Mouse (Mus musculus): Measurements from ENCODE around the gene Cox5a. TPM values are rescaled to one million over a fixed set of nuclear protein-coding genes. Genes with fewer than 3 reads are reported as not detected.

Cox5a gene
- polyA plus RNA-seq, 1 experiment from 2014 or later: 702 TPM

GRCm38 (mm10) chr9:57502911-57503621, 18.0 kb upstream of the Cox5a start:
- Histone ChIP-seq H3K9me3 (ENCODE audit: control insufficient read depth, low read length) (no peaks in the 10 kb centered on the region), H3K27ac (ENCODE audit: low read depth, low read length) (no peak overlapping the region), H3K27me3 (ENCODE audit: control insufficient read depth, insufficient read depth, low read length) (peaks cover 60% of the 10 kb centered on the region), H3K36me3 (ENCODE audit: control insufficient read depth, insufficient read depth, low read length) (no peaks in the 10 kb centered on the region), H3K4me3 (ENCODE audit: low read depth, low read length) (peak overlapping the region; percentile 37), H3K9ac (ENCODE audit: low read depth, low read length) (no peak overlapping the region), H3K4me1 (replicated peaks; ENCODE audit: control insufficient read depth, insufficient read depth, low read length) (peaks cover 14% of the 10 kb centered on the region), H3K4me2 (replicated peaks; ENCODE audit: low read depth, low read length) (peak overlapping the region; percentile 77)
- 3% methylated on average over 23 of the region's 23 CpGs for WGBS
- DNase-seq (ENCODE audit: low spot score) (peak; percentile 52), ATAC-seq (ENCODE audit: low FRiP score) (0 out of 2 replicates have a peak, but pooled peaks have one; percentile 4)

- Histone ChIP-seq H3K27me3 (ENCODE audit: control insufficient read depth, insufficient read depth, low read length) (peaks cover 60% of the 10 kb centered on the region), H3K9ac (ENCODE audit: low read depth, low read length) (peak within 1 kb of the TSS; percentile 41; the same call in 1 of the 2 replicates), H3K4me2 (replicated peaks; ENCODE audit: low read depth, low read length) (peak within 1 kb of the TSS; percentile 77), H3K4me1 (replicated peaks; ENCODE audit: control insufficient read depth, insufficient read depth, low read length) (peaks cover 14% of the 10 kb centered on the region), H3K27ac (ENCODE audit: low read depth, low read length) (no peak within 1 kb of the TSS), H3K4me3 (ENCODE audit: low read depth, low read length) (peak within 1 kb of the TSS; percentile 37), H3K9me3 (ENCODE audit: control insufficient read depth, low read length) (no peaks in the 10 kb centered on the region), H3K36me3 (ENCODE audit: control insufficient read depth, insufficient read depth, low read length) (no peaks in the 10 kb centered on the region)
- WGBS: under 1% methylated on average over 46 of the region's 46 CpGs
- ATAC-seq (ENCODE audit: low FRiP score) (peak; percentile 69), DNase-seq (ENCODE audit: low spot score) (peak; percentile 65)
Observed at GRCm38 (mm10) chr9:57503622-57504380, 17.3 kb upstream of the Cox5a start, which contains the start of gene Rpp25. Gene Rpp25, plus strand, starts transcription at chr9:57504026.

- H3K27ac ChIP-seq (ENCODE audit: low read depth, low read length): no peak overlapping the region
- 0 out of 2 replicates have a peak overlapping the region, but pooled peaks have one; percentile 41 for H3K9ac ChIP-seq (ENCODE audit: low read depth, low read length)
- H3K4me3 ChIP-seq (ENCODE audit: low read depth, low read length): peak overlapping the region; percentile 37
- 0 out of 2 replicates have a peak, but pooled peaks have one; percentile 41 for ATAC-seq (ENCODE audit: low FRiP score)
- H3K4me2 ChIP-seq (replicated peaks; ENCODE audit: low read depth, low read length): peak overlapping the region; percentile 77
- H3K9me3 ChIP-seq (ENCODE audit: control insufficient read depth, low read length): no peaks in the 10 kb centered on the region
- under 1% methylated on average over 34 of the region's 34 CpGs for WGBS
- peaks cover 60% of the 10 kb centered on the region for H3K27me3 ChIP-seq (ENCODE audit: control insufficient read depth, insufficient read depth, low read length)
- no peaks in the 10 kb centered on the region for H3K36me3 ChIP-seq (ENCODE audit: control insufficient read depth, insufficient read depth, low read length)
- DNase-seq (ENCODE audit: low spot score): peak; percentile 69
- peaks cover 14% of the 10 kb centered on the region for H3K4me1 ChIP-seq (replicated peaks; ENCODE audit: control insufficient read depth, insufficient read depth, low read length)
Observed at GRCm38 (mm10) chr9:57504381-57504700, 16.7 kb upstream of the Cox5a start.

GRCm38 (mm10) chr9:57504891-57505290, 16.2 kb upstream of the Cox5a start:
- no peak for ATAC-seq (ENCODE audit: low FRiP score)
- Histone ChIP-seq H3K36me3 (ENCODE audit: control insufficient read depth, insufficient read depth, low read length) (no peaks in the 10 kb centered on the region), H3K27me3 (ENCODE audit: control insufficient read depth, insufficient read depth, low read length) (peaks cover 60% of the 10 kb centered on the region), H3K4me1 (replicated peaks; ENCODE audit: control insufficient read depth, insufficient read depth, low read length) (peaks cover 14% of the 10 kb centered on the region), H3K4me2 (replicated peaks; ENCODE audit: low read depth, low read length) (0 out of 2 replicates have a peak overlapping the region, but pooled peaks have one; percentile 77), H3K9me3 (ENCODE audit: control insufficient read depth, low read length) (no peaks in the 10 kb centered on the region), H3K9ac (ENCODE audit: low read depth, low read length) (no peak overlapping the region), H3K4me3 (ENCODE audit: low read depth, low read length) (peak overlapping the region; percentile 37; the same call in 1 of the 2 replicates), H3K27ac (ENCODE audit: low read depth, low read length) (no peak overlapping the region)
- 49% methylated on average over 10 of the region's 10 CpGs for WGBS
- peak; percentile 14 for DNase-seq (ENCODE audit: low spot score)

DNA sequence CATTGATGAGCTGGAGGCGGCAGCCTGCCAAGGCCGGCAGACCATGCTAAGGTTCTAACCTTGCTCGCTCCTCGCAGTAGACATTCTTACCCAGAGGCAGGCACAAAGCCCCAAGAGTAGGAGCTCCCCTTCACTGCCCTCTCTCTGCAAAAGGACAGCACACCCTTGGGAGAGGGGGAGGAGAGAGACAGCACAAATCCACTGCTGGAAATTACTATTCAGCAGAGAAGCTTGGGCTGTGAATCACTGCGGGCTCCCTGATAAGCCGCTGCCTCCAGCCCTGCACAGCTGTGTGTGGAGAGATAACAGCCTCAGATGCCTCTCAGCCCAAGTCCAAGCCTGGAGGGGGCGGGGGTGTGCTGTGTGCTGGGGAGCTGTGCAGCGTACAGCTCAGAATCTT, 15.4 kb upstream of the Cox5a start:
- Histone ChIP-seq H3K4me2 (replicated peaks; ENCODE audit: low read depth, low read length) (no peak overlapping the region), H3K4me1 (replicated peaks; ENCODE audit: control insufficient read depth, insufficient read depth, low read length) (peaks cover 16% of the 10 kb centered on the region), H3K9ac (ENCODE audit: low read depth, low read length) (no peak overlapping the region), H3K9me3 (ENCODE audit: control insufficient read depth, low read length) (no peaks in the 10 kb centered on the region), H3K27me3 (ENCODE audit: control insufficient read depth, insufficient read depth, low read length) (peaks cover 54% of the 10 kb centered on the region), H3K4me3 (ENCODE audit: low read depth, low read length) (no peak overlapping the region), H3K27ac (ENCODE audit: low read depth, low read length) (peak overlapping the region; percentile 54; the same call in 1 of the 2 replicates), H3K36me3 (ENCODE audit: control insufficient read depth, insufficient read depth, low read length) (no peaks in the 10 kb centered on the region)
- 10% methylated on average over 8 of the region's 8 CpGs for WGBS
- DNase-seq (ENCODE audit: low spot score) (no peak), ATAC-seq (ENCODE audit: low FRiP score) (peak; percentile 62; the same call in 1 of the 2 replicates)

- H3K36me3 ChIP-seq (ENCODE audit: control insufficient read depth, insufficient read depth, low read length): no peaks in the 10 kb centered on the region
- no peak overlapping the region for H3K4me3 ChIP-seq (ENCODE audit: low read depth, low read length)
- no peaks in the 10 kb centered on the region for H3K9me3 ChIP-seq (ENCODE audit: control insufficient read depth, low read length)
- ATAC-seq (ENCODE audit: low FRiP score) (no peak), DNase-seq (ENCODE audit: low spot score) (no peak)
- H3K9ac ChIP-seq (ENCODE audit: low read depth, low read length): no peak overlapping the region
- 36% methylated on average over 2 of the region's 2 CpGs for WGBS
- H3K27ac ChIP-seq (ENCODE audit: low read depth, low read length): no peak overlapping the region
- H3K27me3 ChIP-seq (ENCODE audit: control insufficient read depth, insufficient read depth, low read length): peaks cover 10% of the 10 kb centered on the region
- no peak overlapping the region for H3K4me2 ChIP-seq (replicated peaks; ENCODE audit: low read depth, low read length)
- H3K4me1 ChIP-seq (replicated peaks; ENCODE audit: control insufficient read depth, insufficient read depth, low read length): peaks cover 2% of the 10 kb centered on the region; the same call in 1 of the 2 replicates
Observed at GRCm38 (mm10) chr9:57510577-57510976, 10.5 kb upstream of the Cox5a start.

DNA sequence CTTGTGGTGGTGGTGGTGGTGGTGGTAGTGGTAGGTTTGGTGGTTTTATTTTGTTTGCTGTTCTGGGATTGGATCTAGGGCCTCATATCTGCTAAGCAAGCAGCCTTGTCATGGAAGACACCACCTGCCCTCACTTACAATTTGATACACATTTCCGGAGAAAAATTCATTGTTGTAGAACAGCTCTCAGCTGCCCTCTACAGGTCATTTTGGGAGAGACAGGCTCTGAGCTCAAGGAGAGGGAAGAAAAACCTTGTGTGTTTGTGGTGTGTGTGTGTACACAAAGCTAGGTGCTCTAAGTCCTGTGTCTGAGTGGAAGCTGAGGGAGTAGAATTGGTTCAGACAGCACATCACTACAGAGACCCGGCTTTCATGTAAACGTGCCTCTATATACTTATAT, 4.0 kb upstream of the Cox5a start:
- Histone ChIP-seq H3K9me3 (ENCODE audit: control insufficient read depth, low read length) (no peaks in the 10 kb centered on the region), H3K36me3 (ENCODE audit: control insufficient read depth, insufficient read depth, low read length) (no peaks in the 10 kb centered on the region), H3K4me3 (ENCODE audit: low read depth, low read length) (no peak overlapping the region), H3K4me1 (replicated peaks; ENCODE audit: control insufficient read depth, insufficient read depth, low read length) (no peaks in the 10 kb centered on the region), H3K27ac (ENCODE audit: low read depth, low read length) (no peak overlapping the region), H3K27me3 (ENCODE audit: control insufficient read depth, insufficient read depth, low read length) (no peaks in the 10 kb centered on the region), H3K9ac (ENCODE audit: low read depth, low read length) (no peak overlapping the region), H3K4me2 (replicated peaks; ENCODE audit: low read depth, low read length) (no peak overlapping the region)
- WGBS: 9% methylated on average over 3 of the region's 3 CpGs
- peak; percentile 90 for DNase-seq (ENCODE audit: low spot score)
- no peak for ATAC-seq (ENCODE audit: low FRiP score)

DNA sequence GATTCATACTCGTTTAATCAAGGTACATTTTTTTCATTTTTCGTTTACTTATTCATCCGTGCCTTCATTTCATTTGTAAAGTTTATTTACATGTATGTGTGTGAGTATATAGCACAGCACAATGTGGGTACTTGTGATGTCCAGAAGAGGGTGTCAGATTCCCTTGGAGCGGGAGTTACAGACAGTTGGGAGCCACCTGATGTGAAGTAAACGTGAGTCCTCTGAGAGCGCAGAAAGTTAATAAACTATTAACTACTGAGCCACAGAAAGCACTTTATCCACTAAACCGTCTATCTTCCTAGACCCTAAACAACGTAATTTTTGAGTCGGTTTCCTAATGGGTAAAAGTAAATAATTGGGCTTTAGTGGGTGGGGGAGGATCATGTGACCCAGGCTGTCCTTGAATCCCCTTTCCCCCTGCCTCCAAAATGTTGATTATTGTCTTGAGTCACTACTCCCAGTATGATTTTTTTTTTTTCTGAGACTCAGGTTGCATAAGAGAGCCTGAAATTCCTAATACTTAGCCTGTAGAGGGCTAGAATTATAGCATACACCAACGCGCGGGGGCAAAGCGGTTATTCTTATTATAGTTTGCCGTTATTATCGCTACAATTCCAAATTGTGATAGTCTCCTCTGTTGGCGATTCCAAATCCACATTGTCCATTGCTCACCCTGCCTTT, 559 bp upstream of the Cox5a start:
- Histone ChIP-seq H3K27ac (ENCODE audit: low read depth, low read length) (no peak overlapping the region), H3K4me1 (replicated peaks; ENCODE audit: control insufficient read depth, insufficient read depth, low read length) (no peaks in the 10 kb centered on the region), H3K4me3 (ENCODE audit: low read depth, low read length) (peak overlapping the region; percentile 96), H3K9me3 (ENCODE audit: control insufficient read depth, low read length) (no peaks in the 10 kb centered on the region), H3K9ac (ENCODE audit: low read depth, low read length) (peak overlapping the region; percentile 97), H3K4me2 (replicated peaks; ENCODE audit: low read depth, low read length) (peak overlapping the region; percentile 78), H3K36me3 (ENCODE audit: control insufficient read depth, insufficient read depth, low read length) (no peaks in the 10 kb centered on the region), H3K27me3 (ENCODE audit: control insufficient read depth, insufficient read depth, low read length) (no peaks in the 10 kb centered on the region)
- WGBS: 23% methylated on average over 16 of the region's 16 CpGs
- ATAC-seq (ENCODE audit: low FRiP score) (no peak; the same call in 1 of the 2 replicates), DNase-seq (ENCODE audit: low spot score) (no peak)
